Mouse (Mus musculus) midbrain, embryonic 14.5 days (tissue): ENCODE data around the gene Nags. TPM values are rescaled to one million over a fixed set of nuclear protein-coding genes. Genes with fewer than 3 reads are reported as not detected.
A peak's percentile ranks its signal among the peaks of the same experiment; 100 is the strongest.

Experiments
- ATAC-seq: fragments of 200-750 bp; cut with Nextera tagmentation; 2 replicates; pipeline ENCODE4 v1.8.0; 2017; ENCODE audit warnings: moderate number of reproducible peaks, moderate library complexity; ENCODE audit not compliant: low FRiP score, low TSS enrichment
- DNase-seq: peaks from one replicate; pipeline ENCODE4 v3.0.0-alpha.2; 2015
- H3K27ac ChIP-seq: fragments of 300-500 bp; sonication (generic); replicated peaks from 2 replicates; pipeline ENCODE4 v1.5.1; 2014; ENCODE audit warnings: mild to moderate bottlenecking, low read depth, low read length, moderate library complexity
- H3K27me3 ChIP-seq: fragments of 300-500 bp; sonication (generic); 2 replicates; pipeline ENCODE4 v1.6.1; 2014; ENCODE audit warnings: low read length, control low read depth, mixed read lengths; ENCODE audit not compliant: control insufficient read depth, insufficient read depth
- H3K36me3 ChIP-seq: fragments of 300-500 bp; sonication (generic); 2 replicates; pipeline ENCODE4 v1.6.1; 2014; ENCODE audit warnings: low read length, control low read depth; ENCODE audit not compliant: control insufficient read depth, insufficient read depth
- H3K4me1 ChIP-seq: fragments of 300-500 bp; sonication (generic); 2 replicates; pipeline ENCODE4 v1.6.1; 2014; ENCODE audit warnings: mild to moderate bottlenecking, antibody characterized with exemption, low read length, control low read depth; ENCODE audit not compliant: control insufficient read depth, insufficient read depth
- H3K4me2 ChIP-seq: fragments of 300-500 bp; sonication (generic); 2 replicates; pipeline ENCODE4 v1.6.1; 2014; ENCODE audit warnings: mild to moderate bottlenecking, low read length, moderate library complexity
- H3K4me3 ChIP-seq: fragments of 300-500 bp; sonication (generic); replicated peaks from 2 replicates; pipeline ENCODE4 v1.5.1; 2014; ENCODE audit warnings: low read depth, low read length
- H3K9ac ChIP-seq: fragments of 300-500 bp; sonication (generic); replicated peaks from 2 replicates; pipeline ENCODE4 v1.6.1; 2014; ENCODE audit warnings: mild to moderate bottlenecking, low read length, moderate library complexity
- H3K9me3 ChIP-seq: fragments of 300-500 bp; sonication (generic); 2 replicates; pipeline ENCODE4 v1.6.1; 2016; ENCODE audit warnings: low read length, control low read depth, mixed read lengths; ENCODE audit not compliant: control insufficient read depth
- WGBS: fragments of 180-500 bp; shearing (Covaris S2); extraction: QIAGEN DNeasy Blood & Tissue Kit; methylation state at CpG from one replicate; pipeline ENCODE4 v1.1.7; 2014; 5-methylcytosine and 5-hydroxymethylcytosine counted together
- polyA plus RNA-seq: library from polyadenylated mRNA; unstranded; fragments of >200 nt; fragmentation: Nextera tagmentation; extraction: Ambion mirVana; gene quantifications from 2 replicates; pipeline ENCODE4 v1.2.1, GENCODE M21; 2014

Nags gene
- polyA plus RNA-seq, 1 experiment from 2014 or later, result 0.08 TPM

- H3K36me3 ChIP-seq, result peaks cover 65% of the 10 kb centered on the region
- no peak for ATAC-seq
- H3K9ac ChIP-seq, result no peak overlapping the region
- no peaks in the 10 kb centered on the region for H3K27me3 ChIP-seq
- WGBS, result 93% methylated on average over 5 of the region's 5 CpGs
- no peaks in the 10 kb centered on the region for H3K9me3 ChIP-seq
- no peak for DNase-seq
- no peak overlapping the region for H3K4me2 ChIP-seq
- no peak overlapping the region for H3K27ac ChIP-seq
- no peak overlapping the region for H3K4me3 ChIP-seq
- no peaks in the 10 kb centered on the region for H3K4me1 ChIP-seq
These were observed 22.2 kb downstream of the Nags start for GRCm38 (mm10) chr11:102167539-102167938.

- no peaks in the 10 kb centered on the region for H3K9me3 ChIP-seq
- no peak overlapping the region for H3K9ac ChIP-seq
- H3K36me3 ChIP-seq, result peaks cover 55% of the 10 kb centered on the region
- H3K27ac ChIP-seq, result no peak overlapping the region
- 93% methylated on average over 5 of the region's 5 CpGs for WGBS
- DNase-seq, result no peak
- H3K4me3 ChIP-seq, result no peak overlapping the region
- no peak overlapping the region for H3K4me2 ChIP-seq
- no peaks in the 10 kb centered on the region for H3K4me1 ChIP-seq
- ATAC-seq, result no peak
- no peaks in the 10 kb centered on the region for H3K27me3 ChIP-seq
These were observed 23.4 kb downstream of the Nags start for GRCm38 (mm10) chr11:102168689-102169088.

GRCm38 (mm10) chr11:102179836-102180235, 34.5 kb downstream of the Nags start:
- Histone ChIP-seq H3K27me3 (no peaks in the 10 kb centered on the region), H3K27ac (no peak overlapping the region), H3K36me3 (peaks cover 53% of the 10 kb centered on the region), H3K4me1 (peaks cover 12% of the 10 kb centered on the region; the same call in 1 of the 2 replicates), H3K4me2 (no peak overlapping the region), H3K9me3 (no peaks in the 10 kb centered on the region), H3K9ac (no peak overlapping the region), H3K4me3 (no peak overlapping the region)
- no peak for ATAC-seq
- no peak for DNase-seq

- WGBS, result 6% methylated on average over 7 of the region's 7 CpGs
- Histone ChIP-seq H3K36me3 (peaks cover 27% of the 10 kb centered on the region), H3K4me3 (peak overlapping the region; percentile 88), H3K9me3 (no peaks in the 10 kb centered on the region), H3K9ac (peak overlapping the region; percentile 86), H3K4me1 (peaks cover 17% of the 10 kb centered on the region; the same call in 1 of the 2 replicates), H3K27me3 (no peaks in the 10 kb centered on the region), H3K27ac (peak overlapping the region; percentile 96), H3K4me2 (peak overlapping the region; percentile 77)
- ATAC-seq (no peak), DNase-seq (no peak)
These were observed 38.9 kb downstream of the Nags start for GRCm38 (mm10) chr11:102184253-102184645.

- peak; percentile 98 for DNase-seq
- Histone ChIP-seq H3K4me3 (peak within 1 kb of the TSS; percentile 88), H3K27me3 (no peaks in the 10 kb centered on the region), H3K4me2 (peak within 1 kb of the TSS; percentile 77), H3K9ac (peak within 1 kb of the TSS; percentile 86), H3K4me1 (peaks cover 17% of the 10 kb centered on the region; the same call in 1 of the 2 replicates), H3K36me3 (peaks cover 25% of the 10 kb centered on the region), H3K27ac (peak within 1 kb of the TSS; percentile 96), H3K9me3 (no peaks in the 10 kb centered on the region)
- under 1% methylated on average over 70 of the region's 70 CpGs for WGBS
- peak; percentile 91 for ATAC-seq
These were observed 39.6 kb downstream of the Nags start, which contains the start of gene Lsm12 for GRCm38 (mm10) chr11:102184646-102185495. Gene Lsm12 (minus strand): TSS chr11:102185296.

GRCm38 (mm10) chr11:102185677-102186076, 40.4 kb downstream of the Nags start:
- H3K4me2 ChIP-seq, result peak overlapping the region; percentile 77
- 57% methylated on average over 3 of the region's 3 CpGs for WGBS
- H3K4me1 ChIP-seq, result peaks cover 23% of the 10 kb centered on the region; the same call in 1 of the 2 replicates
- DNase-seq (no peak), ATAC-seq (no peak)
- H3K27me3 ChIP-seq, result no peaks in the 10 kb centered on the region
- H3K36me3 ChIP-seq, result peaks cover 17% of the 10 kb centered on the region
- peak overlapping the region; percentile 96 for H3K27ac ChIP-seq
- peak overlapping the region; percentile 86; the same call in 1 of the 2 replicates for H3K9ac ChIP-seq
- peak overlapping the region; percentile 88 for H3K4me3 ChIP-seq
- no peaks in the 10 kb centered on the region for H3K9me3 ChIP-seq

GRCm38 (mm10) chr11:102186235-102186634, 40.9 kb downstream of the Nags start:
- no peaks in the 10 kb centered on the region for H3K9me3 ChIP-seq
- no peaks in the 10 kb centered on the region for H3K27me3 ChIP-seq
- H3K36me3 ChIP-seq, result peaks cover 11% of the 10 kb centered on the region
- no peak overlapping the region for H3K4me2 ChIP-seq
- no peak overlapping the region for H3K4me3 ChIP-seq
- H3K9ac ChIP-seq, result no peak overlapping the region
- 77% methylated on average over 1 of the region's 1 CpGs for WGBS
- ATAC-seq (no peak), DNase-seq (no peak)
- H3K27ac ChIP-seq, result no peak overlapping the region
- H3K4me1 ChIP-seq, result peaks cover 28% of the 10 kb centered on the region; the same call in 1 of the 2 replicates

GRCm38 (mm10) chr11:102188980-102189379, 43.7 kb downstream of the Nags start:
- Histone ChIP-seq H3K4me3 (peak overlapping the region; percentile 52), H3K27ac (no peak overlapping the region), H3K36me3 (peaks cover 16% of the 10 kb centered on the region), H3K27me3 (no peaks in the 10 kb centered on the region), H3K9me3 (no peaks in the 10 kb centered on the region), H3K4me2 (peak overlapping the region; percentile 65), H3K9ac (peak overlapping the region; percentile 71; the same call in 1 of the 2 replicates), H3K4me1 (peaks cover 21% of the 10 kb centered on the region; the same call in 1 of the 2 replicates)
- no peak for DNase-seq
- no peak for ATAC-seq
- 67% methylated on average over 6 of the region's 6 CpGs for WGBS
